In the genomic region with DNA sequence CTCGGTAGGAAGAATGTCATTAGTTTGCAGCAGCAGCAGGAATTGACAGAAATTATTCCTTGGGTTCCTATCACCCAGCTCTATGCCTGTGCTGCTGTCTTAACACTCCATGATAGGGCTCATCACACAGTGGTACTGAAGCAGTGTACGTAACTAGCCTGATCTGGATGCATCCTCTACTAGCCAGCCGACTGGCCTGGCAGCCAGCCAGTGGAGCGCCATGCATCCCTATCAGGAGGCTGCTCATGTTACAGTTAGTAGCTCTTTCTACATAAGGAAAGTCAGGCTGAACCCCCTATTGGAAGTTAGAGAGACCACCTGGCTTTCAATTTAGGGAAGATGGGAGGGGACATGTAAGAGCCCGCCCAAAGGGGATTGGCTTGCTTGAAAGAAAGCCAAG, we compare ENCODE assay signal across 10 mouse cellular contexts. TPM values are rescaled to one million over a fixed set of nuclear protein-coding genes. Genes with fewer than 3 reads are reported as not detected.
DNase-seq lines count a peak whose midpoint lies in the region; ATAC-seq lines count a peak whose summit lies in the region.
"Had no signal": no experiment of that assay in that cellular context is flagged by ENCODE, and none has a peak within 500 bp of the region (broad histone marks: within the 10 kb centered on the region; RNA-seq: fewer than 3 reads in every experiment).

No protein-coding gene starts in this region.

- no peak overlapping the region for H3K9ac ChIP-seq in kidney, embryonic 16.5 days (replicated peaks; ENCODE audit: low read length)

- H3K4me3 ChIP-seq in kidney, embryonic 16.5 days (ENCODE audit: low read length) = no peak overlapping the region

- H3K36me3 ChIP-seq in kidney, embryonic 16.5 days (ENCODE audit: insufficient read depth, low read length) = no peaks in the 10 kb centered on the region

- no peak overlapping the region for H3K4me2 ChIP-seq in kidney, embryonic 16.5 days (replicated peaks; ENCODE audit: low read depth, low read length)

- H3K4me1 ChIP-seq in kidney, embryonic 16.5 days (ENCODE audit: insufficient read depth, low read length) = peaks cover 23% of the 10 kb centered on the region

- 63% methylated on average over 5 of the region's 5 CpGs for WGBS in kidney, embryonic 16.5 days

- peak; percentile 31 for DNase-seq in cerebellum, adult 11 months
- DNase-seq in kidney, adult 11 months = no peak
- peak; percentile 47 to 63 for DNase-seq in cerebellum, adult 18-20 months
- DNase-seq in kidney, postnatal 10 days = peak; percentile 39
- DNase-seq in adrenal gland, adult 8-10 months = no peak
- no peak for DNase-seq in T-cell, adult 2 months (ENCODE audit: low spot score)
- DNase-seq: lung, postnatal 10 days; thymus, adult 2 months had no signal

- no peaks in the 10 kb centered on the region for H3K9me3 ChIP-seq in kidney, embryonic 16.5 days (ENCODE audit: low read length)

- no peak for ATAC-seq in cerebellum, adult (ENCODE audit: insufficient number of reproducible peaks, low FRiP score, low TSS enrichment)
- ATAC-seq in kidney, embryonic 16.5 days (ENCODE audit: low FRiP score, low TSS enrichment) = peak; percentile 70; the same call in 1 of the 2 replicates

- no peak overlapping the region for H3K27ac ChIP-seq in kidney, embryonic 16.5 days (ENCODE audit: low read length)

- H3K27me3 ChIP-seq in kidney, embryonic 16.5 days (ENCODE audit: insufficient read depth, low read length) = no peaks in the 10 kb centered on the region

RNA-seq across cellular contexts. Expression of a gene that starts 51.8 kb away (rescaled TPM):
- polyA plus RNA-seq in kidney, embryonic 16.5 days (2015; fragmentation: Nextera tagmentation; extraction: Ambion mirVana) = 27.0 and 28.2 TPM in 2 replicates
- total RNA-seq in adrenal gland, adult 8-10 months (2022) = 10 to 100 TPM in 3 of 4 experiments, 1 to 10 TPM in 1; 10.0 to 14.8 (median 12.0) TPM

RNA-seq across cellular contexts. Expression of a gene that starts 55.3 kb away (rescaled TPM):
- 74.7 and 76.7 TPM in 2 replicates for polyA plus RNA-seq in kidney, embryonic 16.5 days (2015; fragmentation: Nextera tagmentation; extraction: Ambion mirVana)
- total RNA-seq in adrenal gland, adult 8-10 months (2022) = 10 to 100 TPM; 27.3 to 37.7 (median 31.4) TPM

Comparison
In these comparisons a context has a peak if more than half of its experiments do, and no peak if none do; other contexts are left out.
1. DNase-seq: peak in cerebellum, adult 11 months (single experiment), cerebellum, adult 18-20 months (2 of 2) and kidney, postnatal 10 days (single experiment); none in kidney, adult 11 months (single experiment), adrenal gland, adult 8-10 months (single experiment) and T-cell, adult 2 months (single experiment).